In the genomic region with DNA sequence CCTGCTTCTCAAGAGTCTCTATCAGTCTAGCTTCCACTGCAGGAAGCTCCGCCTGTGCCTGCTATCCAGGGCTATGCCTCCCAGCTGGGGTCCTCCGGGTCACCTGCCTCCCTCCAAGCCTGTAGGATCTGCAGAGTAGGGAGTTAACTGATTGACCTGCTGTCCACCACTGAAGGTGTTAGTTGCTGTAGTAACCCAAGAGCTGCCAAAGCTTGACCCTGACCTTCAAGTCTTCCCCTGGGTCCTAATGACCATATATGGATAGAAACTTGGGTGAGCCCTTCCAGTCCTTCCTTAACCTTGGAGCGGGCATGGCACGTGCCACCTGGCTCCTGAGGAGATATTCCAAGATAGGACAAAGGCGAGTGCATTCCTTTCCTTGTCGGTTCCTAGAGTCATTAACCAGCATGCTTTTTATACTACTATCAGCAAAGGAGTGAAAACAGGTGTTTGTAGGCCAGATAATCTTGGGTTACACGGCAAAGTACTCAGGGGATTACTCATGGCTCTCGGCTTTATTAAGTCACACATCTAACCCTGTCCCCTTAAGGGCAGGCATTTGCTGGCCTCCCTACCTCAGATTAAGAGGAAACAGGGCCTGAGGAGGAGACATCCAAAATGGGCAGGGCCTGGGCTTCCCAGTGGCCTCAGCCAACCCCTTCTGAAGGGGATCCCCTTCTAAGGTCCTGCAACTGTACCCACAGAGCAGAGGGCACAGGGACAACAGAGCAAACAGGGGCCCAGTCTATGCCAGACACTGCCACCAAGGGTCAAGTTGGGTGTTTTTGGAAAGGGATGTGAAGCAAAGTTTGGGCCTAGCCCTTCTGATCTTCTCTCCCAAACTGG, we compare ENCODE assay signal across 15 mouse cellular contexts. TPM values are rescaled to one million over a fixed set of nuclear protein-coding genes. Genes with fewer than 3 reads are reported as not detected.
DNase-seq lines count a peak whose midpoint lies in the region; ATAC-seq lines count a peak whose summit lies in the region.
"Had no signal": no experiment of that assay in that cellular context is flagged by ENCODE, and none has a peak within 500 bp of the region (broad histone marks: within the 10 kb centered on the region; RNA-seq: fewer than 3 reads in every experiment).

No protein-coding gene starts in this region.

- H3K4me3 ChIP-seq in heart, embryonic 11.5 days (ENCODE audit: low read depth, low read length): no peak overlapping the region
- no peak overlapping the region for H3K4me3 ChIP-seq in heart, embryonic 14.5 days (ENCODE audit: control insufficient read depth in 1 of 2, insufficient read depth in 1 of 2, low read depth in 1 of 2, low read length in 2 of 2)
- H3K4me3 ChIP-seq: hindbrain, embryonic 13.5 days; limb, embryonic 15.5 days; midbrain, embryonic 13.5 days; neural tube, embryonic 15.5 days had no signal

- no peaks in the 10 kb centered on the region for H3K27me3 ChIP-seq in heart, embryonic 11.5 days (ENCODE audit: control insufficient read depth, insufficient read depth, low read length)
- H3K27me3 ChIP-seq in heart, embryonic 14.5 days (ENCODE audit: control insufficient read depth, insufficient read depth, low read length): no peaks in the 10 kb centered on the region
- H3K27me3 ChIP-seq: hindbrain, embryonic 13.5 days; limb, embryonic 15.5 days; midbrain, embryonic 13.5 days; neural tube, embryonic 15.5 days had no signal

- H3K9ac ChIP-seq in heart, embryonic 11.5 days (ENCODE audit: low read depth, low read length): peak overlapping the region; percentile 40
- H3K9ac ChIP-seq in heart, embryonic 14.5 days (ENCODE audit: low read length): peak overlapping the region; percentile 47
- H3K9ac ChIP-seq: hindbrain, embryonic 13.5 days; limb, embryonic 15.5 days; midbrain, embryonic 13.5 days; neural tube, embryonic 15.5 days had no signal

- no peaks in the 10 kb centered on the region for H3K9me3 ChIP-seq in heart, embryonic 11.5 days (replicated peaks; ENCODE audit: control insufficient read depth, low read length)
- H3K9me3 ChIP-seq in heart, embryonic 14.5 days (ENCODE audit: control insufficient read depth, low read length): no peaks in the 10 kb centered on the region
- H3K9me3 ChIP-seq: hindbrain, embryonic 13.5 days; limb, embryonic 15.5 days; midbrain, embryonic 13.5 days; neural tube, embryonic 15.5 days had no signal

- peak; percentile 53; the same call in 1 of the 2 replicates for ATAC-seq in heart, embryonic 11.5 days (replicated peaks; ENCODE audit: insufficient number of reproducible peaks, low FRiP score, low TSS enrichment)
- no peak; the same call in 1 of the 2 replicates for ATAC-seq in heart, embryonic 14.5 days (ENCODE audit: insufficient number of reproducible peaks, insufficient read depth, low FRiP score, low read depth)
- ATAC-seq: midbrain, embryonic 13.5 days had no signal

- DNase-seq in heart, postnatal 36 days: no peak
- DNase-seq in kidney, adult 11 months: peak; percentile 84
- DNase-seq in kidney, postnatal 4 days: peak; percentile 46 to 56
- no peak for DNase-seq in urinary bladder, postnatal 10 days (ENCODE audit: low spot score)
- no peak for DNase-seq in left cerebral cortex, adult 18-20 months (ENCODE audit: low spot score in 2 of 2)
- DNase-seq in left cerebral cortex, postnatal 14 days (ENCODE audit: low spot score in 2 of 2): no peak
- DNase-seq: cerebellum, postnatal 36 days; lung, postnatal 10 days; thymus, postnatal 36 days had no signal

- peaks cover 22% of the 10 kb centered on the region for H3K4me1 ChIP-seq in heart, embryonic 11.5 days (ENCODE audit: control insufficient read depth, insufficient read depth, low read length)
- H3K4me1 ChIP-seq in heart, embryonic 14.5 days (ENCODE audit: control insufficient read depth in 2 of 2, insufficient read depth in 2 of 2, low read length in 2 of 2): peaks cover 40 to 52% of the 10 kb centered on the region in 2 experiments
- H3K4me1 ChIP-seq: hindbrain, embryonic 13.5 days; midbrain, embryonic 13.5 days had no signal

- no peak overlapping the region for H3K4me2 ChIP-seq in heart, embryonic 11.5 days
- 0 out of 2 replicates have a peak overlapping the region, but pooled peaks have one; percentile 21 for H3K4me2 ChIP-seq in heart, embryonic 14.5 days (ENCODE audit: low read length)
- H3K4me2 ChIP-seq: hindbrain, embryonic 13.5 days; limb, embryonic 15.5 days; midbrain, embryonic 13.5 days; neural tube, embryonic 15.5 days had no signal

- 30% methylated on average over 8 of the region's 8 CpGs for WGBS in heart, embryonic 11.5 days (ENCODE audit: insufficient replicate concordance)
- WGBS in heart, embryonic 14.5 days: 23% methylated on average over 8 of the region's 8 CpGs

- peak overlapping the region; percentile 67 for H3K27ac ChIP-seq in heart, embryonic 11.5 days (ENCODE audit: low read depth, low read length)
- H3K27ac ChIP-seq in heart, embryonic 14.5 days (replicated peaks in 1 of 2; ENCODE audit: control insufficient read depth in 1 of 2, insufficient read depth in 1 of 2, low read depth in 2 of 2, low read length in 2 of 2): peak overlapping the region; percentile 63 to 74
- H3K27ac ChIP-seq: hindbrain, embryonic 13.5 days; limb, embryonic 15.5 days; midbrain, embryonic 13.5 days; neural tube, embryonic 15.5 days had no signal

- 0 out of 2 replicates have a peak, but pooled peaks cover 2% of the 10 kb centered on the region for H3K36me3 ChIP-seq in heart, embryonic 11.5 days (ENCODE audit: control insufficient read depth, insufficient read depth, low read length)
- H3K36me3 ChIP-seq in heart, embryonic 14.5 days (ENCODE audit: control insufficient read depth, insufficient read depth, low read length): peaks cover 52% of the 10 kb centered on the region
- H3K36me3 ChIP-seq: hindbrain, embryonic 13.5 days; limb, embryonic 15.5 days; midbrain, embryonic 13.5 days; neural tube, embryonic 15.5 days had no signal

- intact Hi-C loops in heart, postnatal 36 days (cut with DNase I): no loop called here
- intact Hi-C loops in left cerebral cortex, postnatal 14 days (cut with DNase I): no loop called here

RNA-seq across cellular contexts. Expression of a gene that starts 43.6 kb away (rescaled TPM):
- 147 and 191 TPM in 2 replicates for polyA plus RNA-seq in heart, embryonic 11.5 days (2014; fragmentation: Nextera tagmentation; extraction: Ambion mirVana)
- 1,000 to 10,000 TPM in 1 of 2 experiments, 100 to 1,000 TPM in 1; 873 to 1,040 TPM for total RNA-seq in heart, postnatal 36 days (2021)
- polyA plus RNA-seq in heart, embryonic 14.5 days (2014; fragmentation: Nextera tagmentation; extraction: Ambion mirVana): 259 and 288 TPM in 2 replicates
- 1 to 10 TPM; 3.0 to 4.1 TPM for total RNA-seq in left cerebral cortex, adult 18-20 months (2021)
- total RNA-seq in left cerebral cortex, postnatal 14 days (2021): 10 to 100 TPM; 14.2 to 18.8 TPM

Comparison
In these comparisons a context has a peak if more than half of its experiments do, and no peak if none do; other contexts are left out.
1. DNase-seq: peak in kidney, adult 11 months (single experiment) and kidney, postnatal 4 days (2 of 2); none in heart, postnatal 36 days (0 of 2), urinary bladder, postnatal 10 days (single experiment), left cerebral cortex, adult 18-20 months (0 of 2) and left cerebral cortex, postnatal 14 days (0 of 2).
2. RNA of a gene that starts 43.6 kb away (total RNA-seq): 873 to 1,040 TPM in heart, postnatal 36 days; 14.2 to 18.8 TPM in left cerebral cortex, postnatal 14 days and 3.0 to 4.1 TPM in left cerebral cortex, adult 18-20 months; every median in the first group is over 10 times any median in the second.